Mouse (Mus musculus): ENCODE measurements at regions not wholly inside any gene's neighbourhood (a gene's known extent, or its start where the extent isn't known, plus 50 kb on each side); places are given as distances from the start of the nearest gene placed in this dataset.

DNA sequence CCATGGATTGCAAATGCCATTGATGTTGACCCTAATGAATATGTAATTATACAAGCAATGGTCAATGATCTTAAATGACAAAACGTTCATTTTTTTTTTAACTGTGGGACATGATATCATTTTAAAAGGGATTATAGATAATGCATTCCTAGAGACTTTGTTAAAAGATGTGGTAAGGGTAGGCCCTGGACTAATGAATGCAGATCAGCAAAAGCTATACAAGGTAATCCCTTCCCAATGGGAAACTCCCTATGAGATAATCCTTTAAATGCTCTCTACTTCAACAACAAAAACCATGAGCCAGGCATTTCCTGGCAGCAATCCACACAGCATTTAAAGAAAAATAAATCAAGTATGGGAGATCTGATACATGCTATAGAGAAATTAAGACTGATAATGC lies 353.3 kb upstream of the Cdh12 start:
- TF ChIP-seq CTCF (IDR thresholded peaks at IDR 0.05) (no peak), POLR2A (IDR thresholded peaks at IDR 0.05; ENCODE audit: insufficient read depth, low read depth, low read length) (no peak)
